Mouse (Mus musculus): Measurements from ENCODE around the gene Bglap3. TPM values are rescaled to one million over a fixed set of nuclear protein-coding genes. Genes with fewer than 3 reads are reported as not detected.
A peak's percentile ranks its signal among the peaks of the same experiment; 100 is the strongest.
"Not testable (repeated sequence)": the region's sequence is repeated elsewhere in the genome, so short reads cannot be mapped to it uniquely, and the experiment has no call there.

Bglap3 gene
- polyA plus RNA-seq (2014; fragmentation: Nextera tagmentation; extraction: Ambion mirVana), result not detected in 2 replicates

- DNase-seq (ENCODE audit: low spot score); H3K27me3 ChIP-seq (replicated peaks; ENCODE audit: control insufficient read depth, insufficient read depth, low read length); H3K9ac ChIP-seq (ENCODE audit: low read length); H3K4me2 ChIP-seq (ENCODE audit: low read length); H3K4me3 ChIP-seq (ENCODE audit: low read depth, low read length); H3K36me3 ChIP-seq (ENCODE audit: control insufficient read depth, insufficient read depth, low read length); H3K27ac ChIP-seq (ENCODE audit: low read depth, low read length); ATAC-seq; H3K4me1 ChIP-seq (ENCODE audit: control insufficient read depth, insufficient read depth, low read length); H3K9me3 ChIP-seq (replicated peaks; ENCODE audit: control insufficient read depth, low read length): not testable (repeated sequence)
- 94% methylated on average over 9 of the region's 9 CpGs for WGBS
These were observed at the start of gene Bglap3 for GRCm38 (mm10) chr3:88372643-88373042. TSS of gene Bglap3 (minus strand) at chr3:88372743.

DNA sequence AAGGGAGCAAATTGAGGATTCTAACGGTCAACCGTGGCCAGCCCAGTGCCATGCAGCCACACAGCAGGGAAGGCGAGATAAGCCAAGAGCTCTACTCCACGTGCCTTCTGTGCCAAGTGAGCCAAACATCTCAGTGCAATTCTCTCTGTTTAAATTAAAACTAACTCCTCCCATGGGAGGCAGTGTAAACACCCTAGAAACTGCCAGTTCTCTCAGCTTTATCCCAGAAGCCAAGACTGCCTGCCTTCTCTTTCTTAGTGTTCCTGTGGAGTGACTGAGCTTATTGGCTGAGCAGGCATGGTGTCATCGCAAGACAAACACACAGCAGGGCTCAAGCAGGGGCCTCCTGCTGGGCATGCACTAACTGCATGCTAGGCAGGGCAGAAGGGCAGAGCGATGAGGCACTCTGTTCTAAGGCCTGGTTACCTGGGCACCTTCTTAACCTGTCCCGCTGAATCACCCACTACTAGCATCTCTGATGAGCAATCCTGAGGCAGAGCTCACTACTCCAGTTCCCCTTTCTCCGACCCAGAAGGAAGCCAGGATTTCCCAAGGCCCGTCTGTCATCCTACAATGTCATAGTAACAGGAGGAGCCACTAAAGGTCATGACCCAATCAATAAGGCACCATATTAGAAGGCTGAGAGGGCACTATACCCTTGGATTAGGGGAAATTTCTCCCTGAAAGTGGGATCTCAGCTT, 49.6 kb upstream of the Bglap3 start:
- ATAC-seq (no peak), DNase-seq (ENCODE audit: low spot score) (peak; percentile 25)
- Histone ChIP-seq H3K9me3 (replicated peaks; ENCODE audit: control insufficient read depth, low read length) (no peaks in the 10 kb centered on the region), H3K27ac (ENCODE audit: low read depth, low read length) (no peak overlapping the region), H3K36me3 (ENCODE audit: control insufficient read depth, insufficient read depth, low read length) (peaks cover 42% of the 10 kb centered on the region), H3K4me2 (ENCODE audit: low read length) (no peak overlapping the region), H3K9ac (ENCODE audit: low read length) (peak overlapping the region; percentile 35), H3K27me3 (replicated peaks; ENCODE audit: control insufficient read depth, insufficient read depth, low read length) (no peaks in the 10 kb centered on the region), H3K4me1 (ENCODE audit: control insufficient read depth, insufficient read depth, low read length) (peaks cover 10% of the 10 kb centered on the region), H3K4me3 (ENCODE audit: low read depth, low read length) (no peak overlapping the region)
- WGBS, result 39% methylated on average over 9 of the region's 9 CpGs

DNA sequence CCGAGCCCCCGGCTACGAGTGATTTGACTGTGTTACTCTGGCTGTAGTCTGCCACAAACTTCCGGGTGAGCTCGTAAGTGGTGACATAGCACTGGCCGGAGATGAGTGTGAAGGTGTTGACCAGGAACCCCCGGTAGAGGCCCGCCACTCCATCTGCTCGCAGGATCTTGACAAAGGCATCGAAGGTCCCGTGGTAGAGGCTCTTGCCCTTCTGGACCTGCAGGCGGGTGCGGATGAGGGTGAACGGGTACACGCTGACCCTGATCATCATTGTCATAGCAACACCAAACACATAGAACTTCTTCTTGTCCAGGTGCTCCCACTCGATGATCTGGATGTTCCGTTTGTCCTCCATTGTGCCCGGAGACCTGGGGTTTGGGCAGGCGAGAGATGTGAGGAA, 48.2 kb upstream of the Bglap3 start:
- ATAC-seq (no peak), DNase-seq (ENCODE audit: low spot score) (no peak)
- Histone ChIP-seq H3K27me3 (replicated peaks; ENCODE audit: control insufficient read depth, insufficient read depth, low read length) (no peaks in the 10 kb centered on the region), H3K27ac (ENCODE audit: low read depth, low read length) (no peak overlapping the region), H3K4me3 (ENCODE audit: low read depth, low read length) (no peak overlapping the region), H3K4me1 (ENCODE audit: control insufficient read depth, insufficient read depth, low read length) (peaks cover 10% of the 10 kb centered on the region), H3K4me2 (ENCODE audit: low read length) (no peak overlapping the region), H3K9me3 (replicated peaks; ENCODE audit: control insufficient read depth, low read length) (no peaks in the 10 kb centered on the region), H3K9ac (ENCODE audit: low read length) (no peak overlapping the region), H3K36me3 (ENCODE audit: control insufficient read depth, insufficient read depth, low read length) (peaks cover 55% of the 10 kb centered on the region)
- 96% methylated on average over 19 of the region's 19 CpGs for WGBS

- Histone ChIP-seq H3K36me3 (ENCODE audit: control insufficient read depth, insufficient read depth, low read length) (peaks cover 79% of the 10 kb centered on the region), H3K27me3 (replicated peaks; ENCODE audit: control insufficient read depth, insufficient read depth, low read length) (no peaks in the 10 kb centered on the region), H3K27ac (ENCODE audit: low read depth, low read length) (no peak overlapping the region), H3K9me3 (replicated peaks; ENCODE audit: control insufficient read depth, low read length) (no peaks in the 10 kb centered on the region), H3K4me3 (ENCODE audit: low read depth, low read length) (no peak overlapping the region), H3K4me2 (ENCODE audit: low read length) (no peak overlapping the region), H3K4me1 (ENCODE audit: control insufficient read depth, insufficient read depth, low read length) (no peaks in the 10 kb centered on the region; the same call in 1 of the 2 replicates), H3K9ac (ENCODE audit: low read length) (no peak overlapping the region)
- ATAC-seq, result no peak
- WGBS, result 89% methylated on average over 6 of the region's 6 CpGs
- no peak for DNase-seq (ENCODE audit: low spot score)
These were observed 45.5 kb upstream of the Bglap3 start for GRCm38 (mm10) chr3:88418016-88418415.

DNA sequence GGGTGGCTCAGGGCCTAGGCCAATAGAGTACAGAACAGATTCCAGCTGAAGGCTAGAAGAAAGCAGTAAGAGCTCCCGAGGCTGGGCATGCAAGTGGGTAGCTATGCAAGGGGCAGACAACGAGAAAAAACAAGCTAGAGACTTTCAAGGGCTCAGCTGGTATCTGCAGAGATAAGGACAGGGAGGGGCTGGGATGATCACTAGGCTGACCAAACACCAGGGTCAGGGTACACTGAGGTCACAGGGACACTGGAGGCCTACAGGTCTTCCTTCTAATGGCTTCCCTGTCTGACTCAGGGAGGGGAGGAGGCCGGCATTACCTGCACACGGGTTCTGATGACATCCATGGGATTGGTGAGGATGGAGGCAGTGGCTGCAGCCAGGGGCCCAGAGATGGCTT, 43.1 kb upstream of the Bglap3 start:
- H3K27ac ChIP-seq (ENCODE audit: low read depth, low read length), result no peak overlapping the region
- no peak for DNase-seq (ENCODE audit: low spot score)
- H3K4me1 ChIP-seq (ENCODE audit: control insufficient read depth, insufficient read depth, low read length), result no peaks in the 10 kb centered on the region
- H3K4me2 ChIP-seq (ENCODE audit: low read length), result no peak overlapping the region
- H3K9me3 ChIP-seq (replicated peaks; ENCODE audit: control insufficient read depth, low read length), result no peaks in the 10 kb centered on the region
- no peaks in the 10 kb centered on the region for H3K27me3 ChIP-seq (replicated peaks; ENCODE audit: control insufficient read depth, insufficient read depth, low read length)
- 90% methylated on average over 4 of the region's 4 CpGs for WGBS
- H3K4me3 ChIP-seq (ENCODE audit: low read depth, low read length), result no peak overlapping the region
- H3K9ac ChIP-seq (ENCODE audit: low read length), result no peak overlapping the region
- peaks cover 85% of the 10 kb centered on the region for H3K36me3 ChIP-seq (ENCODE audit: control insufficient read depth, insufficient read depth, low read length)
- no peak for ATAC-seq

GRCm38 (mm10) chr3:88412636-88413035, 40.1 kb upstream of the Bglap3 start:
- no peak overlapping the region for H3K4me2 ChIP-seq (ENCODE audit: low read length)
- ATAC-seq (no peak), DNase-seq (ENCODE audit: low spot score) (no peak)
- H3K4me1 ChIP-seq (ENCODE audit: control insufficient read depth, insufficient read depth, low read length), result peaks cover 4% of the 10 kb centered on the region; the same call in 1 of the 2 replicates
- H3K9me3 ChIP-seq (replicated peaks; ENCODE audit: control insufficient read depth, low read length), result no peaks in the 10 kb centered on the region
- H3K27ac ChIP-seq (ENCODE audit: low read depth, low read length), result no peak overlapping the region
- no peak overlapping the region for H3K9ac ChIP-seq (ENCODE audit: low read length)
- WGBS, result 92% methylated on average over 11 of the region's 11 CpGs
- H3K27me3 ChIP-seq (replicated peaks; ENCODE audit: control insufficient read depth, insufficient read depth, low read length), result no peaks in the 10 kb centered on the region
- H3K36me3 ChIP-seq (ENCODE audit: control insufficient read depth, insufficient read depth, low read length), result peaks cover 57% of the 10 kb centered on the region
- no peak overlapping the region for H3K4me3 ChIP-seq (ENCODE audit: low read depth, low read length)

GRCm38 (mm10) chr3:88411681-88412080, 39.1 kb upstream of the Bglap3 start:
- no peak for ATAC-seq
- Histone ChIP-seq H3K4me3 (ENCODE audit: low read depth, low read length) (no peak overlapping the region), H3K36me3 (ENCODE audit: control insufficient read depth, insufficient read depth, low read length) (peaks cover 48% of the 10 kb centered on the region), H3K4me2 (ENCODE audit: low read length) (no peak overlapping the region), H3K9ac (ENCODE audit: low read length) (no peak overlapping the region), H3K27ac (ENCODE audit: low read depth, low read length) (no peak overlapping the region), H3K9me3 (replicated peaks; ENCODE audit: control insufficient read depth, low read length) (no peaks in the 10 kb centered on the region), H3K4me1 (ENCODE audit: control insufficient read depth, insufficient read depth, low read length) (peaks cover 4% of the 10 kb centered on the region; the same call in 1 of the 2 replicates), H3K27me3 (replicated peaks; ENCODE audit: control insufficient read depth, insufficient read depth, low read length) (no peaks in the 10 kb centered on the region)
- DNase-seq (ENCODE audit: low spot score), result no peak
- WGBS, result 91% methylated on average over 4 of the region's 4 CpGs

DNA sequence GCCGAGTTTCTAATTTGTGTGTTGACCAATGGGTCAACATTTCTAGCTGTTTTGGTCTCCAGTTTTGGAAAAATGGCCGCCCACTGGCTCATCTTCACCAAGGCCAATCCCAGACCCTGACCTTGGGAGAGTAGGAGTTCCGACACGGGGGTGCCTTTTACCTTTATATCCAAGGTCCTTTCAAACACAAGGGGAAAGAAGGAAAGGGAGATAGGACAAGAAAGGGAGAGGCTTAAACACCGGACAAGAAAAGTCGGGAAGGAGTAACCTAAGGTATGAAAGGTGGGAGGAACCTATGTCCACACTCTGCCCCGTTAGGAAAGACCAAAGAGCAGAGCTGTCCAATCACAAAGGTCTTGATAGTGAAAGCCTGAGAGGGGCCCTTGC, 38.1 kb upstream of the Bglap3 start:
- H3K9me3 ChIP-seq (replicated peaks; ENCODE audit: control insufficient read depth, low read length), result no peaks in the 10 kb centered on the region
- no peaks in the 10 kb centered on the region for H3K27me3 ChIP-seq (replicated peaks; ENCODE audit: control insufficient read depth, insufficient read depth, low read length)
- H3K4me1 ChIP-seq (ENCODE audit: control insufficient read depth, insufficient read depth, low read length), result peaks cover 4% of the 10 kb centered on the region; the same call in 1 of the 2 replicates
- no peak for ATAC-seq
- peaks cover 39% of the 10 kb centered on the region for H3K36me3 ChIP-seq (ENCODE audit: control insufficient read depth, insufficient read depth, low read length)
- peak overlapping the region; percentile 18; the same call in 1 of the 2 replicates for H3K27ac ChIP-seq (ENCODE audit: low read depth, low read length)
- peak overlapping the region; percentile 66 for H3K4me2 ChIP-seq (ENCODE audit: low read length)
- peak overlapping the region; percentile 56 for H3K4me3 ChIP-seq (ENCODE audit: low read depth, low read length)
- WGBS, result 25% methylated on average over 7 of the region's 7 CpGs
- peak overlapping the region; percentile 35; the same call in 1 of the 2 replicates for H3K9ac ChIP-seq (ENCODE audit: low read length)
- DNase-seq (ENCODE audit: low spot score), result no peak

All from forebrain, embryonic 14.5 days (tissue).